Mouse (Mus musculus) heart, adult 18-20 months (tissue): ENCODE measurements around the gene Grin2a. TPM values are rescaled to one million over a fixed set of nuclear protein-coding genes. Genes with fewer than 3 reads are reported as not detected.

Experiments used
- DNase-seq, 2 experiments: peaks; one replicate each; pipeline ENCODE4 v3.0.0; 2021 to 2022; ENCODE audit warnings: mixed read lengths in 1 of 2
- total RNA-seq, 2 experiments: library from RNA; stranded (reverse); gene quantifications; 2 replicates each; pipeline ENCODE4 v1.2.3; 2021

Grin2a gene
- total RNA-seq, 2 experiments from 2014 or later = 0.23 to 0.25 TPM

- no peak for DNase-seq
These were observed 30.9 kb downstream of the Grin2a start for GRCm38 (mm10) chr16:9964469-9964868.

- no peak for DNase-seq
These were observed 32.9 kb downstream of the Grin2a start for GRCm38 (mm10) chr16:9962482-9962881.

GRCm38 (mm10) chr16:9959340-9959739, 36.0 kb downstream of the Grin2a start:
- no peak for DNase-seq

- no peak for DNase-seq
These were observed 41.1 kb downstream of the Grin2a start for GRCm38 (mm10) chr16:9954266-9954665.

- DNase-seq = no peak
These were observed 41.9 kb downstream of the Grin2a start for GRCm38 (mm10) chr16:9953396-9953831.

GRCm38 (mm10) chr16:9949250-9949649, 46.1 kb downstream of the Grin2a start:
- no peak for DNase-seq

- no peak for DNase-seq
These were observed 47.9 kb downstream of the Grin2a start for GRCm38 (mm10) chr16:9947430-9947829.

GRCm38 (mm10) chr16:9944836-9945235, 50.5 kb downstream of the Grin2a start:
- DNase-seq = no peak

GRCm38 (mm10) chr16:9941306-9941930, 53.9 kb downstream of the Grin2a start:
- DNase-seq = no peak

- DNase-seq = no peak
These were observed 54.6 kb downstream of the Grin2a start for GRCm38 (mm10) chr16:9940716-9941115.

GRCm38 (mm10) chr16:9910672-9911071, 84.7 kb downstream of the Grin2a start:
- no peak for DNase-seq

- DNase-seq = no peak
These were observed 86.1 kb downstream of the Grin2a start for GRCm38 (mm10) chr16:9909225-9909624.

GRCm38 (mm10) chr16:9904443-9904842, 90.9 kb downstream of the Grin2a start:
- no peak for DNase-seq

GRCm38 (mm10) chr16:9902680-9903463, 92.5 kb downstream of the Grin2a start:
- DNase-seq = peak; percentile 5 to 8

- DNase-seq = no peak
These were observed 93.9 kb downstream of the Grin2a start for GRCm38 (mm10) chr16:9901433-9901832.

- no peak for DNase-seq
These were observed 94.4 kb downstream of the Grin2a start for GRCm38 (mm10) chr16:9900996-9901395.

GRCm38 (mm10) chr16:9900196-9900595, 95.2 kb downstream of the Grin2a start:
- DNase-seq = no peak

- no peak for DNase-seq
These were observed 96.2 kb downstream of the Grin2a start for GRCm38 (mm10) chr16:9899176-9899575.

GRCm38 (mm10) chr16:9895581-9895980, 99.8 kb downstream of the Grin2a start:
- DNase-seq = no peak

- DNase-seq = no peak
These were observed 109.2 kb downstream of the Grin2a start for GRCm38 (mm10) chr16:9886155-9886554.

GRCm38 (mm10) chr16:9884141-9884540, 111.2 kb downstream of the Grin2a start:
- no peak for DNase-seq

- no peak for DNase-seq
These were observed 112.9 kb downstream of the Grin2a start for GRCm38 (mm10) chr16:9882420-9882819.

- DNase-seq = no peak
These were observed 122.4 kb downstream of the Grin2a start for GRCm38 (mm10) chr16:9873001-9873400.

- DNase-seq = no peak
These were observed 129.7 kb downstream of the Grin2a start for GRCm38 (mm10) chr16:9865710-9866109.
